Mouse (Mus musculus): Measurements from ENCODE around the gene Fgf6. TPM values are rescaled to one million over a fixed set of nuclear protein-coding genes. Genes with fewer than 3 reads are reported as not detected.

The Fgf6 gene
- polyA plus RNA-seq, 1 experiment from 2014 or later: not detected

- H3K9me3 ChIP-seq (ENCODE audit: control insufficient read depth, low read length): no peaks in the 10 kb centered on the region
- H3K9ac ChIP-seq (replicated peaks; ENCODE audit: low read depth, low read length): no peak overlapping the region
- no peak overlapping the region for H3K4me3 ChIP-seq (ENCODE audit: low read depth, low read length)
- no peak overlapping the region for H3K4me2 ChIP-seq (ENCODE audit: low read depth, low read length)
- WGBS: 96% methylated on average over 13 of the region's 13 CpGs
- no peaks in the 10 kb centered on the region for H3K36me3 ChIP-seq (ENCODE audit: control insufficient read depth, insufficient read depth, low read length)
- H3K27me3 ChIP-seq (ENCODE audit: control insufficient read depth, insufficient read depth, low read length): no peaks in the 10 kb centered on the region
- no peak overlapping the region for H3K27ac ChIP-seq (ENCODE audit: low read depth, low read length)
- no peaks in the 10 kb centered on the region for H3K4me1 ChIP-seq (ENCODE audit: control insufficient read depth, insufficient read depth, low read length)
- no peak for ATAC-seq (ENCODE audit: low read depth)
These were observed 5.4 kb upstream of the Fgf6 start for GRCm38 (mm10) chr6:127010021-127010420.

- Histone ChIP-seq H3K36me3 (ENCODE audit: control insufficient read depth, insufficient read depth, low read length) (no peaks in the 10 kb centered on the region), H3K4me2 (ENCODE audit: low read depth, low read length) (no peak overlapping the region), H3K27me3 (ENCODE audit: control insufficient read depth, insufficient read depth, low read length) (no peaks in the 10 kb centered on the region), H3K9me3 (ENCODE audit: control insufficient read depth, low read length) (no peaks in the 10 kb centered on the region), H3K4me3 (ENCODE audit: low read depth, low read length) (no peak overlapping the region), H3K27ac (ENCODE audit: low read depth, low read length) (no peak overlapping the region), H3K4me1 (ENCODE audit: control insufficient read depth, insufficient read depth, low read length) (no peaks in the 10 kb centered on the region), H3K9ac (replicated peaks; ENCODE audit: low read depth, low read length) (no peak overlapping the region)
- ATAC-seq (ENCODE audit: low read depth): no peak
- 67% methylated on average over 13 of the region's 13 CpGs for WGBS
These were observed 3.3 kb upstream of the Fgf6 start for GRCm38 (mm10) chr6:127011947-127012535.

- no peak overlapping the region for H3K4me2 ChIP-seq (ENCODE audit: low read depth, low read length)
- no peak overlapping the region for H3K9ac ChIP-seq (replicated peaks; ENCODE audit: low read depth, low read length)
- H3K4me1 ChIP-seq (ENCODE audit: control insufficient read depth, insufficient read depth, low read length): no peaks in the 10 kb centered on the region
- H3K27ac ChIP-seq (ENCODE audit: low read depth, low read length): no peak overlapping the region
- no peak for ATAC-seq (ENCODE audit: low read depth)
- no peaks in the 10 kb centered on the region for H3K9me3 ChIP-seq (ENCODE audit: control insufficient read depth, low read length)
- 6% methylated on average over 6 of the region's 6 CpGs for WGBS
- H3K4me3 ChIP-seq (ENCODE audit: low read depth, low read length): no peak overlapping the region
- H3K36me3 ChIP-seq (ENCODE audit: control insufficient read depth, insufficient read depth, low read length): no peaks in the 10 kb centered on the region
- H3K27me3 ChIP-seq (ENCODE audit: control insufficient read depth, insufficient read depth, low read length): no peaks in the 10 kb centered on the region
These were observed 3.9 kb downstream of the Fgf6 start for GRCm38 (mm10) chr6:127019254-127019653.

- Histone ChIP-seq H3K4me3 (ENCODE audit: low read depth, low read length) (no peak overlapping the region), H3K4me2 (ENCODE audit: low read depth, low read length) (no peak overlapping the region), H3K9me3 (ENCODE audit: control insufficient read depth, low read length) (no peaks in the 10 kb centered on the region), H3K27ac (ENCODE audit: low read depth, low read length) (no peak overlapping the region), H3K9ac (replicated peaks; ENCODE audit: low read depth, low read length) (no peak overlapping the region), H3K27me3 (ENCODE audit: control insufficient read depth, insufficient read depth, low read length) (no peaks in the 10 kb centered on the region), H3K4me1 (ENCODE audit: control insufficient read depth, insufficient read depth, low read length) (no peaks in the 10 kb centered on the region), H3K36me3 (ENCODE audit: control insufficient read depth, insufficient read depth, low read length) (no peaks in the 10 kb centered on the region)
- 16% methylated on average over 13 of the region's 13 CpGs for WGBS
- no peak for ATAC-seq (ENCODE audit: low read depth)
These were observed 5.0 kb downstream of the Fgf6 start for GRCm38 (mm10) chr6:127020431-127020830.

- no peaks in the 10 kb centered on the region for H3K4me1 ChIP-seq (ENCODE audit: control insufficient read depth, insufficient read depth, low read length)
- 75% methylated on average over 7 of the region's 7 CpGs for WGBS
These were observed 9.4 kb downstream of the Fgf6 start for GRCm38 (mm10) chr6:127024836-127025235.

GRCm38 (mm10) chr6:127034760-127035159 is 19.4 kb downstream of the Fgf6 start:
- Histone ChIP-seq H3K9me3 (ENCODE audit: control insufficient read depth, low read length) (no peaks in the 10 kb centered on the region), H3K36me3 (ENCODE audit: control insufficient read depth, insufficient read depth, low read length) (no peaks in the 10 kb centered on the region), H3K4me3 (ENCODE audit: low read depth, low read length) (no peak overlapping the region), H3K9ac (replicated peaks; ENCODE audit: low read depth, low read length) (no peak overlapping the region), H3K27me3 (ENCODE audit: control insufficient read depth, insufficient read depth, low read length) (no peaks in the 10 kb centered on the region), H3K4me1 (ENCODE audit: control insufficient read depth, insufficient read depth, low read length) (no peaks in the 10 kb centered on the region), H3K27ac (ENCODE audit: low read depth, low read length) (no peak overlapping the region), H3K4me2 (ENCODE audit: low read depth, low read length) (no peak overlapping the region)
- no peak for ATAC-seq (ENCODE audit: low read depth)
- WGBS: 47% methylated on average over 10 of the region's 10 CpGs

More at GRCm38 (mm10) chr6:127024836-127025235, 9.4 kb downstream of the Fgf6 start:
- no peak overlapping the region for H3K4me3 ChIP-seq (ENCODE audit: low read depth, low read length)
- H3K36me3 ChIP-seq (ENCODE audit: control insufficient read depth, insufficient read depth, low read length): no peaks in the 10 kb centered on the region
- no peak overlapping the region for H3K9ac ChIP-seq (replicated peaks; ENCODE audit: low read depth, low read length)
- H3K9me3 ChIP-seq (ENCODE audit: control insufficient read depth, low read length): no peaks in the 10 kb centered on the region
- no peak overlapping the region for H3K27ac ChIP-seq (ENCODE audit: low read depth, low read length)
- H3K4me2 ChIP-seq (ENCODE audit: low read depth, low read length): no peak overlapping the region
- ATAC-seq (ENCODE audit: low read depth): no peak
- no peaks in the 10 kb centered on the region for H3K27me3 ChIP-seq (ENCODE audit: control insufficient read depth, insufficient read depth, low read length)

GRCm38 (mm10) chr6:127044909-127045308 is 29.5 kb downstream of the Fgf6 start:
- no peaks in the 10 kb centered on the region for H3K4me1 ChIP-seq (ENCODE audit: control insufficient read depth, insufficient read depth, low read length)
- H3K9ac ChIP-seq (replicated peaks; ENCODE audit: low read depth, low read length): no peak overlapping the region
- H3K4me3 ChIP-seq (ENCODE audit: low read depth, low read length): no peak overlapping the region
- no peak overlapping the region for H3K4me2 ChIP-seq (ENCODE audit: low read depth, low read length)
- H3K9me3 ChIP-seq (ENCODE audit: control insufficient read depth, low read length): no peaks in the 10 kb centered on the region
- H3K36me3 ChIP-seq (ENCODE audit: control insufficient read depth, insufficient read depth, low read length): no peaks in the 10 kb centered on the region
- no peaks in the 10 kb centered on the region for H3K27me3 ChIP-seq (ENCODE audit: control insufficient read depth, insufficient read depth, low read length)
- no peak overlapping the region for H3K27ac ChIP-seq (ENCODE audit: low read depth, low read length)
- 60% methylated on average over 6 of the region's 6 CpGs for WGBS
- no peak for ATAC-seq (ENCODE audit: low read depth)

- ATAC-seq (ENCODE audit: low read depth): no peak
- 74% methylated on average over 4 of the region's 4 CpGs for WGBS
- no peak overlapping the region for H3K4me2 ChIP-seq (ENCODE audit: low read depth, low read length)
- no peaks in the 10 kb centered on the region for H3K9me3 ChIP-seq (ENCODE audit: control insufficient read depth, low read length)
- H3K4me1 ChIP-seq (ENCODE audit: control insufficient read depth, insufficient read depth, low read length): no peaks in the 10 kb centered on the region
- H3K9ac ChIP-seq (replicated peaks; ENCODE audit: low read depth, low read length): no peak overlapping the region
- H3K36me3 ChIP-seq (ENCODE audit: control insufficient read depth, insufficient read depth, low read length): no peaks in the 10 kb centered on the region
- no peaks in the 10 kb centered on the region for H3K27me3 ChIP-seq (ENCODE audit: control insufficient read depth, insufficient read depth, low read length)
- no peak overlapping the region for H3K27ac ChIP-seq (ENCODE audit: low read depth, low read length)
- no peak overlapping the region for H3K4me3 ChIP-seq (ENCODE audit: low read depth, low read length)
These were observed 35.5 kb downstream of the Fgf6 start for GRCm38 (mm10) chr6:127050847-127051246.

GRCm38 (mm10) chr6:127056990-127057588 is 41.7 kb downstream of the Fgf6 start:
- Histone ChIP-seq H3K9ac (replicated peaks; ENCODE audit: low read depth, low read length) (no peak overlapping the region), H3K4me1 (ENCODE audit: control insufficient read depth, insufficient read depth, low read length) (no peaks in the 10 kb centered on the region), H3K27ac (ENCODE audit: low read depth, low read length) (no peak overlapping the region), H3K27me3 (ENCODE audit: control insufficient read depth, insufficient read depth, low read length) (no peaks in the 10 kb centered on the region), H3K36me3 (ENCODE audit: control insufficient read depth, insufficient read depth, low read length) (no peaks in the 10 kb centered on the region), H3K4me2 (ENCODE audit: low read depth, low read length) (no peak overlapping the region), H3K4me3 (ENCODE audit: low read depth, low read length) (no peak overlapping the region), H3K9me3 (ENCODE audit: control insufficient read depth, low read length) (no peaks in the 10 kb centered on the region)
- ATAC-seq (ENCODE audit: low read depth): no peak
- WGBS: 86% methylated on average over 12 of the region's 12 CpGs

Data from neural tube, embryonic 14.5 days (tissue).